Mouse (Mus musculus) embryo, embryonic 11.5 days (tissue): ENCODE results near the gene Erv3.

Experiments used
- DNase-seq: peaks from one replicate; pipeline ENCODE4 v3.0.0-alpha.2; 2012; ENCODE audit warnings: low read depth, low spot score

Erv3 gene

GRCm38 (mm10) chr2:131823931-131824330 lies 35.6 kb downstream of the Erv3 start:
- no peak for DNase-seq

GRCm38 (mm10) chr2:131822492-131822891 lies 37.1 kb downstream of the Erv3 start:
- DNase-seq = no peak

GRCm38 (mm10) chr2:131821708-131821990 lies 37.9 kb downstream of the Erv3 start:
- no peak for DNase-seq

GRCm38 (mm10) chr2:131820932-131821707 lies 38.4 kb downstream of the Erv3 start:
- peak; percentile 68 for DNase-seq

GRCm38 (mm10) chr2:131820088-131820675 lies 39.4 kb downstream of the Erv3 start:
- DNase-seq = peak; percentile 77

- DNase-seq = no peak
Observed at GRCm38 (mm10) chr2:131814327-131814726, 45.2 kb downstream of the Erv3 start.

GRCm38 (mm10) chr2:131813437-131813836 lies 46.1 kb downstream of the Erv3 start:
- no peak for DNase-seq

- peak; percentile 73 for DNase-seq
Observed at GRCm38 (mm10) chr2:131812480-131813137, 46.9 kb downstream of the Erv3 start.

GRCm38 (mm10) chr2:131811607-131812006 lies 47.9 kb downstream of the Erv3 start:
- DNase-seq = no peak

- no peak for DNase-seq
Observed at GRCm38 (mm10) chr2:131808856-131809255, 50.7 kb downstream of the Erv3 start.

- no peak for DNase-seq
Observed at GRCm38 (mm10) chr2:131807660-131808059, 51.9 kb downstream of the Erv3 start.

GRCm38 (mm10) chr2:131806863-131807262 lies 52.7 kb downstream of the Erv3 start:
- DNase-seq = no peak

GRCm38 (mm10) chr2:131805306-131805705 lies 54.2 kb downstream of the Erv3 start:
- DNase-seq = no peak

GRCm38 (mm10) chr2:131803801-131804200 lies 55.7 kb downstream of the Erv3 start:
- DNase-seq = no peak
